Mouse (Mus musculus): ENCODE results near the gene Scyl2.

Gene Scyl2

GRCm38 (mm10) chr10:89595514-89595913 is 90.6 kb downstream of the Scyl2 start:
- no peak for DNase-seq (ENCODE audit: low spot score)

- DNase-seq (ENCODE audit: low spot score): no peak
Observed at GRCm38 (mm10) chr10:89594309-89594708, 91.8 kb downstream of the Scyl2 start.

- no peak for DNase-seq (ENCODE audit: low spot score)
Observed at GRCm38 (mm10) chr10:89592797-89593196, 93.3 kb downstream of the Scyl2 start.

GRCm38 (mm10) chr10:89589877-89590276 is 96.2 kb downstream of the Scyl2 start:
- DNase-seq (ENCODE audit: low spot score): no peak
